In genomic region chr7:105650639-105651435, GRCm38 (mm10) we compare ENCODE assay signal across 8 mouse cellular contexts. TPM values are rescaled to one million over a fixed set of nuclear protein-coding genes. Genes with fewer than 3 reads are reported as not detected.
DNase-seq lines count a peak whose midpoint lies in the region; ATAC-seq and TF ChIP-seq lines count a peak whose summit lies in the region.

Dnhd1 (plus strand) TSS chr7:105650827.

- in situ Hi-C loops in ES-E14 (cut with MboI; ENCODE audit: low sequenced_read_pairs in 2 of 2, unreplicated experiment in 2 of 2): no loop called here

- TF ChIP-seq POLR2A in olfactory bulb, adult 2 months (IDR thresholded peaks at IDR 0.05; ENCODE audit: insufficient read depth, low read depth, low read length): no peak

- peak within 1 kb of the TSS; percentile 85 for H3K4me2 ChIP-seq in heart, embryonic 15.5 days
- H3K4me2 ChIP-seq in lung, embryonic 16.5 days (ENCODE audit: low read depth, low read length): peak within 1 kb of the TSS; percentile 53

- peak; percentile 92 for ATAC-seq in heart, embryonic 15.5 days (replicated peaks; ENCODE audit: insufficient number of reproducible peaks, insufficient read depth, low FRiP score, low read depth)
- ATAC-seq in lung, embryonic 16.5 days (ENCODE audit: low read depth): peak; percentile 95

- WGBS in heart, embryonic 15.5 days: 4% methylated on average over 17 of the region's 17 CpGs
- 2% methylated on average over 17 of the region's 17 CpGs for WGBS in lung, embryonic 16.5 days
- 2% methylated on average over 17 of the region's 17 CpGs for WGBS in olfactory bulb, adult 2 months

- H3K4me3 ChIP-seq in ES-E14 (ENCODE audit: insufficient read depth in 1 of 2, low read depth in 1 of 2, low read length in 2 of 2, poor library complexity in 1 of 2, severe bottlenecking in 1 of 2): peak within 1 kb of the TSS; percentile 39 to 53
- H3K4me3 ChIP-seq in heart, embryonic 15.5 days: peak within 1 kb of the TSS; percentile 52
- H3K4me3 ChIP-seq in lung, embryonic 16.5 days (ENCODE audit: low read length): peak within 1 kb of the TSS; percentile 44
- H3K4me3 ChIP-seq in olfactory bulb, adult 2 months (ENCODE audit: insufficient read depth, low read depth, low read length): peak within 1 kb of the TSS; percentile 22

- DNase-seq in ES-E14 (ENCODE audit: low read depth, low spot score): peak; percentile 74
- DNase-seq in c-Kit-positive CD71-positive TER-119-negative erythroid progenitor cells, embryonic 14.5 days (ENCODE audit: low read depth): peak; percentile 68
- peak; percentile 65 for DNase-seq in fibroblast of lung, adult 2 months (ENCODE audit: low read depth)
- peak; percentile 87 for DNase-seq in kidney, postnatal 10 days
- peak; percentile 76 for DNase-seq in thymus, postnatal 14 days

- H3K9me3 ChIP-seq in ES-E14 (ENCODE audit: control insufficient read depth, insufficient read depth, low read depth, low read length): no peaks in the 10 kb centered on the region
- H3K9me3 ChIP-seq in heart, embryonic 15.5 days (replicated peaks): no peaks in the 10 kb centered on the region
- no peaks in the 10 kb centered on the region for H3K9me3 ChIP-seq in lung, embryonic 16.5 days (ENCODE audit: control insufficient read depth, low read length)

- H3K27me3 ChIP-seq in heart, embryonic 15.5 days: no peaks in the 10 kb centered on the region
- no peaks in the 10 kb centered on the region for H3K27me3 ChIP-seq in lung, embryonic 16.5 days (ENCODE audit: control insufficient read depth, insufficient read depth, low read depth, low read length)

- no peak within 1 kb of the TSS for H3K27ac ChIP-seq in ES-E14 (ENCODE audit: insufficient read depth, low read depth, low read length, poor library complexity, severe bottlenecking)
- H3K27ac ChIP-seq in heart, embryonic 15.5 days: peak within 1 kb of the TSS; percentile 73
- H3K27ac ChIP-seq in lung, embryonic 16.5 days (ENCODE audit: low read length): no peak within 1 kb of the TSS
- no peak within 1 kb of the TSS for H3K27ac ChIP-seq in olfactory bulb, adult 2 months (ENCODE audit: insufficient read depth, low read depth, low read length)

- H3K36me3 ChIP-seq in ES-E14 (ENCODE audit: control insufficient read depth, insufficient read depth, low read length, poor library complexity, severe bottlenecking): no peaks in the 10 kb centered on the region
- H3K36me3 ChIP-seq in heart, embryonic 15.5 days: no peaks in the 10 kb centered on the region
- H3K36me3 ChIP-seq in lung, embryonic 16.5 days (ENCODE audit: control insufficient read depth, insufficient read depth, low read length): no peaks in the 10 kb centered on the region; the same call in 1 of the 2 replicates

- peak within 1 kb of the TSS; percentile 34; the same call in 1 of the 2 replicates for H3K9ac ChIP-seq in ES-E14 (ENCODE audit: insufficient read depth, low read depth, low read length, poor library complexity, severe bottlenecking)
- H3K9ac ChIP-seq in heart, embryonic 15.5 days: peak within 1 kb of the TSS; percentile 45
- H3K9ac ChIP-seq in lung, embryonic 16.5 days (ENCODE audit: low read length): peak within 1 kb of the TSS; percentile 55

- peak; percentile 52; the same call in 1 of the 2 replicates for TF ChIP-seq CTCF in olfactory bulb, adult 2 months (IDR thresholded peaks at IDR 0.05; ENCODE audit: insufficient read depth, low read depth, low read length)

- peaks cover 2 to 3% of the 10 kb centered on the region in 2 experiments; a peak in 2 of 4 replicates for H3K4me1 ChIP-seq in ES-E14 (ENCODE audit: control insufficient read depth in 2 of 2, insufficient read depth in 2 of 2, low read length in 2 of 2, poor library complexity in 1 of 2)
- peaks cover 4% of the 10 kb centered on the region for H3K4me1 ChIP-seq in heart, embryonic 15.5 days (replicated peaks)
- H3K4me1 ChIP-seq in lung, embryonic 16.5 days (replicated peaks; ENCODE audit: control insufficient read depth, insufficient read depth, low read length): peaks cover 3% of the 10 kb centered on the region; the same call in 1 of the 2 replicates
- peaks cover 7% of the 10 kb centered on the region for H3K4me1 ChIP-seq in olfactory bulb, adult 2 months (ENCODE audit: control insufficient read depth, insufficient read depth, low read length)

TF ChIP-seq in ES-E14, 5 proteins besides CTCF, POLR2A, EP300 and RAD21:
- no peak for TF ChIP-seq CHD2 (IDR thresholded peaks at IDR 0.05; ENCODE audit: low read depth, low read length)
- no peak for TF ChIP-seq ZNF384 (IDR thresholded peaks at IDR 0.05; ENCODE audit: low read depth, low read length)
TF ChIP-seq in ES-E14: peak in this region for 0.

RNA-seq across cellular contexts. Expression of gene Dnhd1, which starts in this region (rescaled TPM):
- total RNA-seq in ES-E14 (2012; rRNA removed): 0.32 and 0.98 TPM in 2 replicates
- polyA plus RNA-seq in heart, embryonic 15.5 days (2015; fragmentation: Nextera tagmentation; extraction: Ambion mirVana): 0.72 and 0.91 TPM in 2 replicates
- polyA plus RNA-seq in lung, embryonic 16.5 days (2015; fragmentation: Nextera tagmentation; extraction: Ambion mirVana): 0.55 and 1.4 TPM in 2 replicates
- polyA plus RNA-seq in olfactory bulb, adult 2 months (2012; ENCODE audit: insufficient read depth, insufficient read length, low replicate concordance, missing spikeins): not detected in 2 replicates

Comparison
In these comparisons a context has a peak if more than half of its experiments do, and no peak if none do; other contexts are left out.
1. Peak in DNase-seq, H3K4me3 ChIP-seq and H3K9ac ChIP-seq in ES-E14; RNA of the gene not detected or under 1 TPM.
2. Peak in ATAC-seq, H3K4me3 ChIP-seq, H3K27ac ChIP-seq, H3K9ac ChIP-seq and H3K4me2 ChIP-seq in heart, embryonic 15.5 days; RNA of the gene not detected or under 1 TPM.